Mouse (Mus musculus): ENCODE data around the gene Iqcb1.

Gene Iqcb1

DNA sequence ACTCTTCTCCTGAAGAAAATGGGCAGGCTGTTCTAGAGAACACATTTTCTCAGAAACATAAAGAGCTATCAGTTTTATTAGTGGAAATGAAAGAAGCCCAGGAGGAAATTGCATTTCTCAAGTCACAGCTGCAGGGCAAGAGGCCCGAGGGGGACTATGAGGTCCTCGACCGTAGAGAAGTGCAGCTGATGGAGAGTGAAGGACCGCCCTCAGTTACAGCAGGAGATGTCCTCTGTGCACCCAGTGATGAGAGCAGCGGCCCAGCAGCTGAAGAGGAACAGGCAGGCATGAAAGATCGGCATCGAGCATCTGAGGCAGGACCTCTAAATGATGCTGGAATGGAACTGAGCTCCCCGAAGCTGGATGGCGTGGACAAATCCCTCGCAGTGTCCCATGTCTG is 83.7 kb downstream of the Iqcb1 start:
- no peak for TF ChIP-seq GATA4 (IDR thresholded peaks at IDR 0.05; ENCODE audit: insufficient replicate concordance, low read length)

DNA sequence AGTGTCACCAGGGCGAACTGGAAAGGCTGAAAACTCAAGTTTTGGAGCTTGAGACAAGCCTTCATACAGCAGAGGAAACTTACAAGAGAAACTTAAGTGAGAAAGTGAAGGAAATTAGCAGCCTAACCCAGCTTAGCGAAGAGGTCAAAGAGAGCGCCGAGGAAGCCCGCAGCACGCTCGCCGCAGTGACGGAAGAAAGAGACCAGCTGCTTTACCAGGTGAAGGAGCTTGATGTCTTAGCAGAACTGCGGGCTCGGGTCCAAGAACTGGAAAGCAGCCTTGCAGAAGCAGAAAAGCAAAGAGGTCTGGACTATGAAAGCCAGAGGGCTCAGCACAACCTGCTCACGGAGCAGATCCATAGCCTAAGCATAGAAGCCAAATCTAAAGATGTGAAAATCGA is 84.1 kb downstream of the Iqcb1 start:
- TF ChIP-seq GATA4 (IDR thresholded peaks at IDR 0.05; ENCODE audit: insufficient replicate concordance, low read length): no peak

- TF ChIP-seq GATA4 (IDR thresholded peaks at IDR 0.05; ENCODE audit: insufficient replicate concordance, low read length): no peak
These were observed 86.0 kb downstream of the Iqcb1 start for GRCm38 (mm10) chr16:36914195-36914594.

GRCm38 (mm10) chr16:36918505-36918904 is 90.3 kb downstream of the Iqcb1 start:
- no peak for TF ChIP-seq GATA4 (IDR thresholded peaks at IDR 0.05; ENCODE audit: insufficient replicate concordance, low read length)

DNA sequence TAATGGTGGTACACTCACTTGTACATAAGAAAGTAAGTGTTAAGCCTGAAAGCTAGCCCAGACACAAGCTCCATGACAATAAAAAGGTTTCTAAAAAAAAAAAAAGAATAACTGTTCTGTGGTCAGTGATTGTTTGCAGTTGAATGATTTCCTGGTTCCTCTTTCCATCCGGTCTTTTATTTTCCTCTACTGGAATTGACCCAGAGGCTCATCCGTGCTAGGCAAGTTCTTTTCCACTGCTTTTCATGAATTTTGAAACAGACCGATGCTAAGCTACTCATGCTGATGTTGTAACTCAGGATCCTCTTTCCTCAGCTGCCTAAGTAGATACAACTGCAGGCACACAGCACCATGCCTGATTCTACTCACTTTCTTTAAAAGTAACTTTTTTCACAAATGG is 92.2 kb downstream of the Iqcb1 start:
- no peak for TF ChIP-seq GATA4 (IDR thresholded peaks at IDR 0.05; ENCODE audit: insufficient replicate concordance, low read length)

DNA sequence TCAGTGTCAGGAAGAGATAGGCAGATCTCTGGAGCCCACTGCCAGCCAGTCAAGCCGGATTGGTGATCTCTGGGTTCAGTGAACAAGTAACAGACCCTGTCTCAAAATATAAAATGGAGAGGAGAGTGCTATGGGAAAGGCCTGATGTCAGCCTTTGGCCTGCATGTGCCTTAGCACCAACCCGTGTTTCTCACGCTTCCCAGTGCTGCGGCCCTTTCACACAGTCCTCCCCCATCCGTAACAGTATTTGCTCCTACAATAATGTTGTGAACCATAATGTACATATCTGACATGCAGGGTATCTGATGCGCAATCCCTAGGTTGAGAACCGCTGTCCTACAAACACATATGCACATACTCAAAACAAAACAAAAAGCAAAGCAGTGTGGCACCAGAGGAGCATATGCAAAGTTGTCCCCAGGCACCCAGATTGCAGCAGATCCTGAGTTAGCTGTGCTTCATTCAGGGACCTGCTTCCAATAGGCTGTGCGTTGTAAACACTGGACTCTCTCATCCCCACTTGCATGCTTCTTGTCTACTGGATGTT is 93.0 kb downstream of the Iqcb1 start:
- no peak for TF ChIP-seq GATA4 (IDR thresholded peaks at IDR 0.05; ENCODE audit: insufficient replicate concordance, low read length)

DNA sequence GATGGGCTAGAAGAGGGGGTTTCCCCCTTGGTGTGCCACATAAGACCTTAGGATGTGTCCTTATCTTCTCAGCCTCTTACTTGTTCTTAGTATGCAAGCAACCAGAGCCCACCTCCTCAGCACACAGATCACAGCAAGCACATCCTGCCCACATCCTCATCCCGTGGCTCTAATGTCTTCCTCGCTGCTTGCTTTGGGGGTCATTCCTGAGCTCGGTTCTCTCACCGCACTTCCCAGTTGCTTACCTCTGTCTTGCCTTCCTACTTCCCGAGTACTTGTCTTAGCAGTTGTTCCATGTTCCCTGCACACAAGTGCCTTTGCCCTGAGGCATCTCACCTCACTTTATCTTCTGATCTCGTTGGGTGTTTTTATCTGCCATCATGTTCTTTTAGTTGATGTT is 93.8 kb downstream of the Iqcb1 start:
- no peak for TF ChIP-seq GATA4 (IDR thresholded peaks at IDR 0.05; ENCODE audit: insufficient replicate concordance, low read length)
